Mouse (Mus musculus): ENCODE results near the gene Gm17387.

GRCm38 (mm10) chr7:141003248-141004010 lies 25.5 kb upstream of the Gm17387 start:
- TF ChIP-seq POLR2A (IDR thresholded peaks at IDR 0.05; ENCODE audit: borderline replicate concordance, control insufficient read depth, low read depth, low read length) (no peak), CTCF (IDR thresholded peaks at IDR 0.05; ENCODE audit: control insufficient read depth, insufficient read depth, low read length) (no peak)
